Mouse (Mus musculus): Measurements from ENCODE around the gene Cilp.

Cilp gene

DNA sequence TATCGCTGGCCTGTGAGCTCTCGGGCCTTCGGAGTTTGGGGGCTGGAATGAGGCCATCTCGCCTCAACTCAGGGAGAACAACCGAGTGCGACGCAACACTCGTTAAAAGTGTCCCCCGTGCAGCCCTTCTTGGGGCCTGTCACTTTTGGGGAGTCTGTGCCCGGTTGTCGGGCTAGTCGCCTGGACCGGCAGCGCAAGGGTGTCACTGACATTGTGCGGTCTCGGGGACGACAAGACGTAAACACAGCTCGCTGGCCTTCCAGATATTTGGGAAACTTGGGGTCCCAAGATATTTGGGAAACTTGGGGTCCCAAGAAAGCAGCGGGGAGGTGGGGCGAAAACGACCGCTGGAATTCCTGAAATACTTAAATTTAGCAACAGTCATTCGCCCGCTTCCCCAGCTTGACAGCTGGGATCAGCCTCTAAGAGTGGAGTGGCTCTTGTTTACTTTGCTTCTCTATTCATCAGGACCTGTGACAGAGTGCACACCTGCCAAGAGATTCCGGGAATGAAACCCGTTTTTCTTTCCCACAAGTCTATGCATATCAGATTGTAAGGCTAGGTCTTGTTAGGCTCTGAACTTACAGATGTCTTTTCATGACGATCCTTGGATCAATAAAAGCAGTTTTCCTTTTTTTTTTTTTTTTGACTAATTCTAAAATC lies 29.9 kb downstream of the Cilp start:
- DNase-seq (ENCODE audit: low spot score): no peak

GRCm38 (mm10) chr9:65297056-65297455 lies 32.1 kb downstream of the Cilp start:
- no peak for DNase-seq (ENCODE audit: low spot score)

GRCm38 (mm10) chr9:65298761-65299160 lies 33.8 kb downstream of the Cilp start:
- no peak for DNase-seq (ENCODE audit: low spot score)

DNA sequence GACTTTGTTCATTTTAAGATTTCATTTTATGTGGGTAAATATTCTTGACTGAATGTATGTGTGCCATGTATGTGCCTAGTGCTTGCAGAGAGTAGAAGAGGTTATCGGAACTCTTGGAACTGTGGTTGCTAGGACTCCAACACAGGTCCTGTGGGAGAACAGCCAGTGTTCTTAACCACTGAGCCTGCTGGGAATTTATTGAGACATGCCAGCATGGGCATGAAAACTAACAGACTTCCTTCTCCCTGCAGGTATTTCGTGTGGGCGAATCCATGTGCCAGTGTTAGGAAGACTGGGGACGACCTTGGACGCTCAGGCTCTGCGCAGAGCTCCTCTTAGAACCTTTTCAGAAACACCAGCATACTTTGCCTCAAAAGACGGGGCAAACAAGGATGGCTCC lies 34.7 kb downstream of the Cilp start:
- no peak for DNase-seq (ENCODE audit: low spot score)

- DNase-seq (ENCODE audit: low spot score): no peak
Measured at GRCm38 (mm10) chr9:65302327-65302983, 37.5 kb downstream of the Cilp start.

DNA sequence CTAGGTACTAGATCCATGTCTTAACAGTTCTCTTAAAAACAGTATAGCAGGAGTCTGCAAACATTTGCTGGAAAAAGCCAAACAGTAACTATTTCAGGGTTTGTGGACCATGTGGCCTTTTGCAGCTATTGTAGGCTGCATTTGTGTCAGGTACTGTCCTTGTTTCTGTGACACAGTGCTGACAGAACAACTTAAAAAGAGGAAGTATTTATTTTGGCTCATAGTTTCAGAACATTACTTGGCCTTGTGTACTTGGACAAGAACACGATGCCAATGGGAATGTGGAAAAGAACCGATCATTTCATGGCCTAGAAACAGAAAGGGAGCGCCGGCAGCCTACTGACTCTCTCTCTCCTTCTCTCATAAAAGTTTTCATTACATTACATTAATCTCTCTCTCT lies 38.6 kb downstream of the Cilp start:
- no peak for DNase-seq (ENCODE audit: low spot score)

GRCm38 (mm10) chr9:65304300-65304699 lies 39.3 kb downstream of the Cilp start:
- no peak for DNase-seq (ENCODE audit: low spot score)

DNA sequence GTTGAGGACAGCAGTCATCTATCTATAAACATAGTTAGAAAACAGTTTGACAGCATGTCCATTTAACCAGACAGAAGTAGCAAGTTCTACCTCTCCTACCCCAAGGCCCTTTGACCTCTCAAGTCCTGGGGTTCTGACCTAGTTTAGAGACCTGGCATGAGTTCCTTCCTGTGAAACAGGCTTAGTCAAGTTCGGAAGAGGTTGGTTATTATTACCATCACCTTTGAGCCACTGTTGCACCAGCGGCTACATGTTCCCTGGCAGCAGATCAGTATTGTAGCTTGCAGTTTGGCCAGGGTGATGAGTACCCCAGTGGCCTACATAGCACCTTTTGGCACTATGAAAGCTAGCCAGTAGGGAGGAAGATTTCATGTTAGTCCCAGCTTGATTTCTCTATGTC lies 41.7 kb downstream of the Cilp start:
- no peak for DNase-seq (ENCODE audit: low spot score)

GRCm38 (mm10) chr9:65308011-65308410 lies 43.0 kb downstream of the Cilp start:
- no peak for DNase-seq (ENCODE audit: low spot score)

DNA sequence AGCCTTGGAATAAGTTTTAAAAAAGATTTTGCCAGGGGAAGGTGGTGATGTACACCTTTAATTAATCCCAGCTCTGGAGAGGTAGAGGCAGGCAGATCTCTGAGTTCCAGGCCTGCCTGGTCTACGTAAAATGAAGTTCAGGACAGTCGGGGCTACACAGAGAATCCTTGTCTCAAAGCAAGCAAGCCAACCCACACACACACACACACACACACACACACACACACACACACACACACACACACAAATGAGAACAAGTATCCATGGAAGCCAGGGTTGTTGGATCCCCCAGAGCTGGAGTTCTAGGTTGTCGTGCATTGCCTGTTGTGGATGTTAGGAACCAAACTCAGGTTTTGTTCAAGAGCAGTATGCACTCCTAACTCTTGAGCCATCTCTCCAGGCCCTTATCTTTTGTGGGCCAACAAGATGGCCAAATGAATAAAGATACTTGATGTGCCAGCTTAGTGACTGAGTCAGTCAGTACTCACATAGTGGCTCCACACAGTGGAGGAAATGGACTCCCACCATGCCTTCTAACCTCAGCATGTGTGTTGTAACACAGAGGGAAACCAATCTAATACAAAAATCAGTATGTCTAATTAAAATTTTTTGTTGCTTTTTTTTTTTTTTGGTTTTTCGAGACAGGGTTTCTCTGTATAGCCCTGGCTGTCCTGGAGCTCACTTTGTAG lies 47.8 kb downstream of the Cilp start:
- DNase-seq (ENCODE audit: low spot score): no peak

DNA sequence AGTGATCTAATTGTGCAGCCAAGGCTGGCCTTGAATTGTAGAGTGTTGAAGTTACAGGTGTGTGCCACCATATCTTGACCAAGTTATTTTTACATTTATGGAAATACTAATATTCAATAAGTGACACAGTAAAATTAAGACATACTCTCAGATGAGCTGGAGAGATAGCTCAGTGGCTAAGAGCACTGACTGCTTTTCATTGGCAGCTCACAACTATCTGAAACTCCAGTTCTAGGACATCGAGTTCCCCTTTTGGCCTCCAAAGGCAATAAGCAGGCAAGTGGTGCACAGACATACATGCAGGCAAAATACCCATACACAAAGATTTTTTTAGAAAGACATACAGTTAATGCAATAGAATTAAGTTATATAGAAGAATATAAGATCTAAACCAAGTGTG lies 48.9 kb downstream of the Cilp start:
- DNase-seq (ENCODE audit: low spot score): no peak

DNA sequence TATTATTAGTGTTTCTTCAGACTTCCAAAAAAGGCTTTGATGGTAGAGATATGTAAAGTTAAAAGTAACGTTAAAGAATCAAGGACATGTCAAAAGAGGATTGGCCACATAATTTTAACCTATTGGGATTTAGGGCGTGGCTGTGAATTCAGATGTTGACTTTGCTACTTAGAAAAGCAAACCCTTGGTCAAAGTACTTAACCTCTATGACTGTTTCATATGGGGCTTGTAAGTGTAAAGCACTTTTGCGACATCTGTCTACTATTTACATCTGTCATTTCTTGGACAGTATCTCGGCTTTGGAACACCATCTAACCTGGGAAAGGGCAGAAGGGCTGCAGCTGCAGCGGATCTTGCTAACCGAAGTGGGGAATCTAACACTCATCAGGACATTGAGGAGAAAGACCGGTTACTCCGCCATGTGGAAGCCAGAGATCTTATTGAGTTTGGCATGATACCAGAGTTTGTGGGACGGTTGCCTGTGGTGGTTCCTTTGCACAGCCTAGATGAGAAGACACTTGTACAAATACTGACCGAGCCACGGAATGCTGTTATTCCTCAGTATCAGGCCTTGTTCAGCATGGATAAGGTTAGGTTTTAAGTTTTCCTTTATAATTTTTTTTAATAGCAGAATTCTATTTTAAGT lies 57.4 kb downstream of the Cilp start:
- DNase-seq (ENCODE audit: low spot score): no peak

DNA sequence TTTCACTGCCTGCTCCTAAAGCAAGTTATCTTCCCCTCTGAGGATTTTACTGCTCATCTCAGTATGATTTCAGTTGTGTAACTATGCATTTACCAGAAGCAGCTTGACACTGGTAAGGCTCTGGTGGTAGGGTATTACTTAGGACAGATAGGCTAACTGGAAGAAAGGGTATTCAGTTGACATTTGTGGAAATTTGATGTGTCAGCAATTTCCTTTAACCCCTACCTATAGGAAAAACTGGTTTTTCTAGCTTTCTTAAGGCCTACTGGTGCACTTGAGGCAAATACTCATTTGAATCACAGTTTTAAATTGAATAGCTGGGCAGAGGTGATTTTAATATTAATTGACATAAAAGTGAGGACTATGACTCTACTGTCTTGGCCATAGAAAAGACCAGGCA lies 61.0 kb downstream of the Cilp start:
- DNase-seq (ENCODE audit: low spot score): no peak

DNA sequence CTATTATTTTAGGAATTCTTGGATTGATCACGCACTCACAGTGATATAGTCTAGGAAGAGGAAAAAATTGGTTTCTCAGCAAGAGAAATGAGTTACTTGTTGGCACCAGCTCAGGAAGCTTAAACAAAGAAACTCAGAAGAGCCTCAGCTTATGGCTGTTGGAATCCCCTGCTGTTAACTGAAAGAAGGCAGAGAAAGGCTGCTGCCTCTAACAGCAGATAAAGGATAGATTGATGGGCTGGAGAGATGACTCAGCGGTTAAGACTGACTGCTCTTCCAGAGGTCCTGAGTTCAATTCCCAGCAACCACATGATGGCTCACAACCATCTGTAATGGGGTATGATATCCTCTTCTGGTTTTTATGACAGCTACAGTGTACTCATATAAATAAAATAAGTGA lies 62.4 kb downstream of the Cilp start:
- no peak for DNase-seq (ENCODE audit: low spot score)

Measured in layer of hippocampus, adult 11-12 months (tissue).